Mouse (Mus musculus) lung, embryonic 16.5 days (tissue): ENCODE measurements around the gene Pramel1. TPM values are rescaled to one million over a fixed set of nuclear protein-coding genes. Genes with fewer than 3 reads are reported as not detected.
A peak's percentile ranks its signal among the peaks of the same experiment; 100 is the strongest.
"Not testable (repeated sequence)": the region's sequence is repeated elsewhere in the genome, so short reads cannot be mapped to it uniquely, and the experiment has no call there.

Experiments
- ATAC-seq: fragments of 200-750 bp; cut with Nextera tagmentation; 2 replicates; pipeline ENCODE4 v1.8.0; 2017; ENCODE audit warnings: low read depth, mild to moderate bottlenecking, moderate library complexity
- H3K27ac ChIP-seq: fragments of 300-500 bp; sonication (generic); 2 replicates; pipeline ENCODE4 v1.5.1; 2014; ENCODE audit warnings: mild to moderate bottlenecking, control low read depth, low read length
- H3K27me3 ChIP-seq: fragments of 300-500 bp; sonication (generic); 2 replicates; pipeline ENCODE4 v1.6.1; 2014; ENCODE audit warnings: low read depth, low read length, mixed read lengths; ENCODE audit not compliant: control insufficient read depth, insufficient read depth
- H3K36me3 ChIP-seq: fragments of 300-500 bp; sonication (generic); 2 replicates; pipeline ENCODE4 v1.6.1; 2014; ENCODE audit warnings: low read length; ENCODE audit not compliant: control insufficient read depth, insufficient read depth
- H3K4me1 ChIP-seq: fragments of 300-500 bp; sonication (generic); replicated peaks from 2 replicates; pipeline ENCODE4 v1.6.1; 2014; ENCODE audit warnings: low read length, mixed read lengths; ENCODE audit not compliant: control insufficient read depth, insufficient read depth
- H3K4me2 ChIP-seq: fragments of 300-500 bp; sonication (generic); 2 replicates; pipeline ENCODE4 v1.6.1; 2014; ENCODE audit warnings: low read depth, low read length, control low read depth
- H3K4me3 ChIP-seq: fragments of 300-500 bp; sonication (generic); 2 replicates; pipeline ENCODE4 v1.5.1; 2014; ENCODE audit warnings: mild to moderate bottlenecking, low read length, control low read depth
- H3K9ac ChIP-seq: fragments of 300-500 bp; sonication (generic); 2 replicates; pipeline ENCODE4 v1.6.1; 2014; ENCODE audit warnings: low read length, control low read depth
- H3K9me3 ChIP-seq: fragments of 300-500 bp; sonication (generic); 2 replicates; pipeline ENCODE4 v1.6.1; 2016; ENCODE audit warnings: low read length; ENCODE audit not compliant: control insufficient read depth
- WGBS: fragments of 180-500 bp; shearing (Covaris S2); extraction: QIAGEN DNeasy Blood & Tissue Kit; methylation state at CpG from one replicate; pipeline ENCODE4 v1.1.7; 2014; 5-methylcytosine and 5-hydroxymethylcytosine counted together
- polyA plus RNA-seq: library from polyadenylated mRNA; unstranded; fragments of >200 nt; fragmentation: Nextera tagmentation; extraction: Ambion mirVana; gene quantifications from 2 replicates; pipeline ENCODE4 v1.2.1, GENCODE M21; 2015

Pramel1 gene
- polyA plus RNA-seq, 1 experiment from 2014 or later, result not detected

DNA sequence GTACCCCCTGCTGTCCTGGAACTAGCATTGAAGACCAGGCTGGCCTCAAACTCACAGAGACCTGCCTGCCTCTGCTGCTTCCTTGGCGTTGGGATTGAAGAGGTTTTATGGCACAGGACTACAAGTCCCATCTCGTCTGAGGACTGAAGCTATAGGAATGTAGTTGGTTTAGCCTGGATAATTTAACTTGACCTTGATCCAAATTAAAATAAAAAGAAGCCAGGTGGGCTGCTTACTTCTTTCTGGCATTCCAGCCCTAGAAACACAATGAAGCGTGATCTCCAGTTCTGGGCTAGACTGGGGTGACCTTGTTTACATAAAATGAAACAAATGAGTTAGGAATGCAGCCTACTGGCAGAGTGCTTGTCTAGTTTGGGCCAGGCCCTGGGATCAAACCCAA lies 19.9 kb downstream of the Pramel1 start:
- no peak overlapping the region for H3K9ac ChIP-seq
- peaks cover 4% of the 10 kb centered on the region; the same call in 1 of the 2 replicates for H3K4me1 ChIP-seq
- no peaks in the 10 kb centered on the region for H3K27me3 ChIP-seq
- ATAC-seq, result no peak
- H3K27ac ChIP-seq, result no peak overlapping the region
- no peak overlapping the region for H3K4me2 ChIP-seq
- no peaks in the 10 kb centered on the region; the same call in 1 of the 2 replicates for H3K9me3 ChIP-seq
- no peak overlapping the region for H3K4me3 ChIP-seq
- peaks cover 39% of the 10 kb centered on the region for H3K36me3 ChIP-seq
- 96% methylated on average over 3 of the region's 3 CpGs for WGBS

DNA sequence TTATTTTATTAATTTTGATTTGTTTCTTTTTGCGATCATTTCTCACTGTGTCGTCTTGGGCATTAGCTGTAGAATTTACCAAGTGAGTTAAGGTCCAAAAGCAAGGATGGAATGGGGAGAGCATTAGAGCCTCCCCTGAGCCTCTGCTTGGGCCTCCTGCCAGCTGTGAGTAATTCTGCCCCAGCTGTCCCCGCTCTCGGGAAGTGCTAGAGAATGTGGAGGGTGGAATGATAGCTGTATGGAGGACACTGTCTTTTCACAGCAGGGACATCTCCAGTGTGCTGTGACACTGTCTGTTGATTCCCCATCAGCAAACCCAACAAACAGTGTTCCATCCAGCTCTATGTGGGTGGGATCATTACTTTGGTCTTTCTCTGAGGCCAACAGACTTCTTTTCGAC lies 32.5 kb downstream of the Pramel1 start:
- not testable (repeated sequence) for H3K27ac ChIP-seq, H3K4me2 ChIP-seq, H3K27me3 ChIP-seq, H3K36me3 ChIP-seq, H3K4me3 ChIP-seq, H3K9me3 ChIP-seq, H3K9ac ChIP-seq, H3K4me1 ChIP-seq
- 54% methylated on average over 5 of the region's 5 CpGs for WGBS
- ATAC-seq, result peak; percentile 60

Other genes starting within 250 kb of the Pramel1 start
- 10.2 and 11.0 TPM in 2 replicates for gene Prdm2, start 181.4 kb upstream of the Pramel1 start, polyA plus RNA-seq
- gene Pdpn, start 94.9 kb upstream of the Pramel1 start, polyA plus RNA-seq, result 58.2 and 67.6 TPM in 2 replicates
- gene Lrrc38, start 44.7 kb upstream of the Pramel1 start, polyA plus RNA-seq, result 0.16 TPM in 1 of 2 replicates, not detected in the other
- 19.2 and 20.1 TPM in 2 replicates for gene Pramef8, start 18.0 kb downstream of the Pramel1 start, polyA plus RNA-seq
- gene Oog4, start 55.9 kb downstream of the Pramel1 start, polyA plus RNA-seq, result not detected in 2 replicates
- not detected in 2 replicates for gene Gm13043, start 116.9 kb downstream of the Pramel1 start, polyA plus RNA-seq
- gene Gm13040, start 141.5 kb downstream of the Pramel1 start, polyA plus RNA-seq, result not detected in 2 replicates
- gene BC080695, start 157.3 kb downstream of the Pramel1 start, polyA plus RNA-seq, result not detected in 2 replicates
- not detected in 2 replicates for gene Gm13057, start 157.3 kb downstream of the Pramel1 start, polyA plus RNA-seq
- gene Gm13083, start 220.6 kb downstream of the Pramel1 start, polyA plus RNA-seq, result not detected in 2 replicates